Mouse (Mus musculus): ENCODE measurements around the gene Olfr862. TPM values are rescaled to one million over a fixed set of nuclear protein-coding genes. Genes with fewer than 3 reads are reported as not detected.

The Olfr862 gene
- not detected in 2 replicates for total RNA-seq (2012; rRNA removed)
- not detected for polyA plus RNA-seq (2012; ENCODE audit: insufficient read depth in 1 of 2, insufficient read length in 2 of 2, low read depth in 1 of 2, low replicate concordance in 2 of 2, missing spikeins in 1 of 2)

GRCm38 (mm10) chr9:19887904-19888303 is at the start of gene Olfr862:
TSS of gene Olfr862 (minus strand) at chr9:19888004.
- Histone ChIP-seq H3K4me1 (ENCODE audit: control insufficient read depth in 1 of 2, insufficient read depth in 2 of 2, low read length in 2 of 2) (no peaks in the 10 kb centered on the region), H3K36me3 (ENCODE audit: control insufficient read depth in 1 of 2, insufficient read depth in 2 of 2, low read length in 2 of 2) (no peaks in the 10 kb centered on the region), H3K27ac (ENCODE audit: control insufficient read depth, low read depth, low read length) (no peak within 1 kb of the TSS), H3K9me3 (replicated peaks; ENCODE audit: insufficient read depth, low read length) (no peaks in the 10 kb centered on the region), H3K27me3 (ENCODE audit: control insufficient read depth in 1 of 2, insufficient read depth in 2 of 2, low read length in 2 of 2) (no peaks in the 10 kb centered on the region; a peak in 1 of 4 replicates), H3K79me2 (ENCODE audit: control insufficient read depth, insufficient read depth, low read length, poor library complexity) (no peaks in the 10 kb centered on the region), H3K4me3 (ENCODE audit: control insufficient read depth in 1 of 2, insufficient read depth in 1 of 2, low read depth in 2 of 2, low read length in 2 of 2) (no peak within 1 kb of the TSS), H3K9ac (ENCODE audit: control insufficient read depth, low read depth, low read length, poor library complexity, severe bottlenecking) (no peak within 1 kb of the TSS)
- DNase-seq (ENCODE audit: low read depth, low spot score): no peak
- TF ChIP-seq TAL1 (IDR thresholded peaks at IDR 0.05; ENCODE audit: low read length): no peak
- no peak for TF ChIP-seq MEF2A (IDR thresholded peaks at IDR 0.05; ENCODE audit: extremely low read depth, insufficient replicate concordance, low read depth, low read length, poor library complexity, severe bottlenecking)
- no peak for TF ChIP-seq MYC (IDR thresholded peaks at IDR 0.05; ENCODE audit: low read depth, low read length)
- TF ChIP-seq TBP (IDR thresholded peaks at IDR 0.05; ENCODE audit: low read depth, low read length): no peak
- no peak for TF ChIP-seq CTCF (IDR thresholded peaks at IDR 0.05 in 2 of 3, conservative IDR thresholded peaks at IDR 0.05 in 1 of 3; ENCODE audit: control insufficient read depth in 1 of 3, insufficient read depth in 1 of 3, low read depth in 2 of 3, low read length in 3 of 3, poor library complexity in 1 of 3, severe bottlenecking in 1 of 3)
- no peak for TF ChIP-seq ZMIZ1 (IDR thresholded peaks at IDR 0.05; ENCODE audit: low read depth, low read length)
- TF ChIP-seq MXI1 (IDR thresholded peaks at IDR 0.05; ENCODE audit: low read depth, low read length): no peak
- no peak for TF ChIP-seq RAD21 (IDR thresholded peaks at IDR 0.05; ENCODE audit: low read depth, low read length)
- TF ChIP-seq KAT2A (conservative IDR thresholded peaks at IDR 0.05; ENCODE audit: low read depth, low read length): no peak

- DNase-seq (ENCODE audit: low read depth, low spot score): no peak
- TF ChIP-seq RAD21 (IDR thresholded peaks at IDR 0.05; ENCODE audit: low read depth, low read length) (no peak), TCF12 (IDR thresholded peaks at IDR 0.05; ENCODE audit: low read depth, low read length) (no peak), CHD1 (IDR thresholded peaks at IDR 0.05; ENCODE audit: low read depth, low read length) (no peak), JUND (IDR thresholded peaks at IDR 0.05; ENCODE audit: low read depth, low read length) (no peak)
Observed at GRCm38 (mm10) chr9:19916565-19916964, 28.8 kb upstream of the Olfr862 start, which contains the start of gene Olfr77. TSS of gene Olfr77 (plus strand) at chr9:19916865.

DNA sequence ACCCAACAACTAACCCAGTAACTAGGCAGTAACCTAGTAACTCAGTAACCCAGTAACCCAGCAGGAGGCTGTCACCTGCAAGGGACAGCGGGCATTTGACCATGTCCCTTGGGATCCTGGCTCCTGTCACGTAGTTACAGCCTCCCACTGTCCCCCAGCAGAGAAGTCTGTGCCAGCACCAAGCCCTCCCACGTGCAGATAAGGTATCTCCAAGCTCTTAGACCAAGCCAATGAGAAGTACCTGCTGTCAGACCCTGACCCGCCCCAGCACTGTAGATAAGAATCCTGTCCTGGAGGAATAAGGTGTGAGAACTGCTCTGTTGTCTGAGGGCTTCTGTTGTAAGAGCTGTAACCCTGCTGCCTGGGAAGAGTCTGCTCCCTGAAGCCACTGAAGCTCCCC is 23.4 kb upstream of the Olfr862 start:
- Histone ChIP-seq H3K4me1 (ENCODE audit: control insufficient read depth in 1 of 2, insufficient read depth in 2 of 2, low read length in 2 of 2) (no peaks in the 10 kb centered on the region), H3K9me3 (replicated peaks; ENCODE audit: insufficient read depth, low read length) (no peaks in the 10 kb centered on the region)
- no peak for DNase-seq (ENCODE audit: low read depth, low spot score)

More at GRCm38 (mm10) chr9:19916565-19916964, 28.8 kb upstream of the Olfr862 start, which contains the start of gene Olfr77:
- H3K9ac ChIP-seq (ENCODE audit: control insufficient read depth, low read depth, low read length, poor library complexity, severe bottlenecking): no peak within 1 kb of the TSS
- no peaks in the 10 kb centered on the region for H3K27me3 ChIP-seq (ENCODE audit: control insufficient read depth in 1 of 2, insufficient read depth in 2 of 2, low read length in 2 of 2)
- H3K27ac ChIP-seq (ENCODE audit: control insufficient read depth, low read depth, low read length): no peak within 1 kb of the TSS
- no peaks in the 10 kb centered on the region for H3K36me3 ChIP-seq (ENCODE audit: control insufficient read depth in 1 of 2, insufficient read depth in 2 of 2, low read length in 2 of 2)
- H3K4me3 ChIP-seq (ENCODE audit: control insufficient read depth in 1 of 2, insufficient read depth in 1 of 2, low read depth in 2 of 2, low read length in 2 of 2): no peak within 1 kb of the TSS
- no peaks in the 10 kb centered on the region for H3K4me1 ChIP-seq (ENCODE audit: control insufficient read depth in 1 of 2, insufficient read depth in 2 of 2, low read length in 2 of 2)
- H3K9me3 ChIP-seq (replicated peaks; ENCODE audit: insufficient read depth, low read length): no peaks in the 10 kb centered on the region
- H3K79me2 ChIP-seq (ENCODE audit: control insufficient read depth, insufficient read depth, low read length, poor library complexity): no peaks in the 10 kb centered on the region

More for the DNA sequence above, 23.4 kb upstream of the Olfr862 start:
- H3K4me3 ChIP-seq (ENCODE audit: control insufficient read depth in 1 of 2, insufficient read depth in 1 of 2, low read depth in 2 of 2, low read length in 2 of 2): no peak overlapping the region
- H3K9ac ChIP-seq (ENCODE audit: control insufficient read depth, low read depth, low read length, poor library complexity, severe bottlenecking): no peak overlapping the region
- no peak overlapping the region for H3K27ac ChIP-seq (ENCODE audit: control insufficient read depth, low read depth, low read length)
- H3K27me3 ChIP-seq (ENCODE audit: control insufficient read depth in 1 of 2, insufficient read depth in 2 of 2, low read length in 2 of 2): no peaks in the 10 kb centered on the region
- no peak for TF ChIP-seq CTCF (IDR thresholded peaks at IDR 0.05 in 2 of 3, conservative IDR thresholded peaks at IDR 0.05 in 1 of 3; ENCODE audit: control insufficient read depth in 1 of 3, insufficient read depth in 1 of 3, low read depth in 2 of 3, low read length in 3 of 3, poor library complexity in 1 of 3, severe bottlenecking in 1 of 3)
- no peak for TF ChIP-seq ZC3H11A (IDR thresholded peaks at IDR 0.05; ENCODE audit: low read depth, low read length)
- TF ChIP-seq RCOR1 (IDR thresholded peaks at IDR 0.05; ENCODE audit: low read depth, low read length): no peak
- TF ChIP-seq USF1 (IDR thresholded peaks at IDR 0.05; ENCODE audit: low read depth, low read length): no peak
- TF ChIP-seq TCF12 (IDR thresholded peaks at IDR 0.05; ENCODE audit: low read depth, low read length): no peak
- TF ChIP-seq SIN3A (IDR thresholded peaks at IDR 0.05; ENCODE audit: low read length): no peak
- TF ChIP-seq USF2 (IDR thresholded peaks at IDR 0.05; ENCODE audit: borderline replicate concordance in 1 of 2, insufficient read depth in 1 of 2, low read depth in 1 of 2, low read length in 2 of 2): no peak
- no peak for TF ChIP-seq TBP (IDR thresholded peaks at IDR 0.05; ENCODE audit: low read depth, low read length)
- no peak for TF ChIP-seq ZNF384 (IDR thresholded peaks at IDR 0.05; ENCODE audit: low read depth, low read length)
- no peak for TF ChIP-seq GATA1 (IDR thresholded peaks at IDR 0.05; ENCODE audit: low read depth, low read length)
- TF ChIP-seq MEF2A (IDR thresholded peaks at IDR 0.05; ENCODE audit: extremely low read depth, insufficient replicate concordance, low read depth, low read length, poor library complexity, severe bottlenecking): no peak
- no peak for TF ChIP-seq CHD1 (IDR thresholded peaks at IDR 0.05; ENCODE audit: low read depth, low read length)
- TF ChIP-seq CHD2 (IDR thresholded peaks at IDR 0.05; ENCODE audit: low read length): no peak
- TF ChIP-seq MAFK (IDR thresholded peaks at IDR 0.05; ENCODE audit: borderline replicate concordance, low read depth, low read length): no peak
- no peak for TF ChIP-seq E2F4 (IDR thresholded peaks at IDR 0.05; ENCODE audit: borderline replicate concordance, low read depth, low read length)
- TF ChIP-seq MAZ (IDR thresholded peaks at IDR 0.05; ENCODE audit: low read depth, low read length): no peak
- no peak for TF ChIP-seq MYB (IDR thresholded peaks at IDR 0.05; ENCODE audit: low read depth, low read length)
- TF ChIP-seq RAD21 (IDR thresholded peaks at IDR 0.05; ENCODE audit: low read depth, low read length): no peak
- no peaks in the 10 kb centered on the region for H3K36me3 ChIP-seq (ENCODE audit: control insufficient read depth in 1 of 2, insufficient read depth in 2 of 2, low read length in 2 of 2)
- H3K79me2 ChIP-seq (ENCODE audit: control insufficient read depth, insufficient read depth, low read length, poor library complexity): no peaks in the 10 kb centered on the region
